Comparison of ENCODE assay signal across 20 mouse cellular contexts in the genomic region with DNA sequence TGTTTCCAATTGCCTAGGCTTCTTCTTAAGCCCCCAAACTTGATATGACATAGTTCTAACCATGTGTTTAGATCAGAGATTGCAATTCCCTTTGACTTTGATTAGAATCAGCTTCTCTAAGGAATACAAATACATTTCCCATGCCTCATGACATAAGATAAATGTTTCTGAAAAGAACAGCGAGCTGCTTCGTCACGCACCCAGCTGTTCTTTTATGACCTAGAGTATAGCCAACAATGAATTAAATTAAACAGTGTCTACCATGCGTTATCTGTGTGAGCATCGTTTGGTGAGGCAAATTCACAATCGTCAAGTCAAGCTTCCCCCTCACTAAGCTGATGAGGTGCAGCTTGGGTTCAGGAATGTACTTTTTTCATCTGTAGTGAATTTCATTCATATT.
A peak's percentile ranks its signal among the peaks of the same experiment; 100 is the strongest.
DNase-seq lines count a peak whose midpoint lies in the region; ATAC-seq and TF ChIP-seq lines count a peak whose summit lies in the region.
"Had no signal": no experiment of that assay in that cellular context is flagged by ENCODE, and none has a peak within 500 bp of the region (broad histone marks: within the 10 kb centered on the region; RNA-seq: fewer than 3 reads in every experiment).

No protein-coding gene starts in this region.

- 21% methylated on average over 6 of the region's 6 CpGs for WGBS in hindbrain, embryonic 13.5 days
- WGBS in hindbrain, embryonic 16.5 days = 32% methylated on average over 6 of the region's 6 CpGs
- WGBS in midbrain, embryonic 13.5 days = 27% methylated on average over 6 of the region's 6 CpGs
- 31% methylated on average over 6 of the region's 6 CpGs for WGBS in midbrain, embryonic 16.5 days
- WGBS in stomach, embryonic 16.5 days = 34% methylated on average over 6 of the region's 6 CpGs
- WGBS in stomach, postnatal 0 days = 26% methylated on average over 6 of the region's 6 CpGs

- DNase-seq in stomach, postnatal 0 days (ENCODE audit: low spot score) = no peak
- DNase-seq: adrenal gland, adult 8-10 months; adrenal gland, postnatal 36 days; cerebellum, adult 2 months; cerebellum, postnatal 10 days; embryo, embryonic 11 days; forebrain, postnatal 0 days; gastrocnemius, postnatal 14 days; heart, adult 2 months; heart, postnatal 14 days had no signal

- H3K36me3 ChIP-seq in hindbrain, embryonic 13.5 days = no peaks in the 10 kb centered on the region
- no peaks in the 10 kb centered on the region for H3K36me3 ChIP-seq in hindbrain, embryonic 16.5 days (ENCODE audit: control insufficient read depth, insufficient read depth, low read length)
- no peaks in the 10 kb centered on the region for H3K36me3 ChIP-seq in midbrain, embryonic 13.5 days
- no peaks in the 10 kb centered on the region for H3K36me3 ChIP-seq in midbrain, embryonic 16.5 days (ENCODE audit: control insufficient read depth, insufficient read depth, low read length)
- no peaks in the 10 kb centered on the region for H3K36me3 ChIP-seq in stomach, embryonic 16.5 days (ENCODE audit: control insufficient read depth, insufficient read depth, low read length)
- no peaks in the 10 kb centered on the region for H3K36me3 ChIP-seq in stomach, postnatal 0 days (ENCODE audit: control insufficient read depth, insufficient read depth, low read length)
- H3K36me3 ChIP-seq: embryonic facial prominence, embryonic 13.5 days; heart, embryonic 15.5 days had no signal

- H3K9ac ChIP-seq in hindbrain, embryonic 13.5 days = no peak overlapping the region
- H3K9ac ChIP-seq in hindbrain, embryonic 16.5 days (ENCODE audit: low read depth, low read length) = no peak overlapping the region
- no peak overlapping the region for H3K9ac ChIP-seq in midbrain, embryonic 13.5 days (replicated peaks)
- no peak overlapping the region for H3K9ac ChIP-seq in midbrain, embryonic 16.5 days (ENCODE audit: low read depth, low read length)
- no peak overlapping the region for H3K9ac ChIP-seq in stomach, embryonic 16.5 days (ENCODE audit: low read length)
- no peak overlapping the region for H3K9ac ChIP-seq in stomach, postnatal 0 days (ENCODE audit: low read length)
- H3K9ac ChIP-seq: embryonic facial prominence, embryonic 13.5 days; forebrain, embryonic 13.5 days; forebrain, postnatal 0 days; heart, embryonic 15.5 days had no signal

- no peak overlapping the region for H3K4me3 ChIP-seq in hindbrain, embryonic 13.5 days
- no peak overlapping the region for H3K4me3 ChIP-seq in hindbrain, embryonic 16.5 days (ENCODE audit: low read length)
- no peak overlapping the region for H3K4me3 ChIP-seq in midbrain, embryonic 13.5 days (replicated peaks)
- no peak overlapping the region for H3K4me3 ChIP-seq in midbrain, embryonic 16.5 days (ENCODE audit: low read depth, low read length)
- H3K4me3 ChIP-seq in stomach, embryonic 16.5 days (replicated peaks; ENCODE audit: low read length) = no peak overlapping the region
- no peak overlapping the region for H3K4me3 ChIP-seq in stomach, postnatal 0 days (ENCODE audit: low read depth, low read length)
- H3K4me3 ChIP-seq: embryonic facial prominence, embryonic 13.5 days; forebrain, embryonic 13.5 days; heart, adult 2 months; heart, embryonic 15.5 days had no signal

- no peak overlapping the region for H3K4me2 ChIP-seq in hindbrain, embryonic 13.5 days
- H3K4me2 ChIP-seq in hindbrain, embryonic 16.5 days (ENCODE audit: low read length) = no peak overlapping the region
- H3K4me2 ChIP-seq in midbrain, embryonic 13.5 days (replicated peaks) = no peak overlapping the region
- no peak overlapping the region for H3K4me2 ChIP-seq in midbrain, embryonic 16.5 days (ENCODE audit: low read length)
- H3K4me2 ChIP-seq in stomach, embryonic 16.5 days (ENCODE audit: low read depth, low read length) = no peak overlapping the region
- H3K4me2 ChIP-seq in stomach, postnatal 0 days (replicated peaks; ENCODE audit: low read depth) = no peak overlapping the region
- H3K4me2 ChIP-seq: embryonic facial prominence, embryonic 13.5 days; forebrain, embryonic 13.5 days; heart, embryonic 11.5 days; heart, embryonic 15.5 days had no signal

- H3K9me3 ChIP-seq in hindbrain, embryonic 13.5 days = no peaks in the 10 kb centered on the region
- H3K9me3 ChIP-seq in hindbrain, embryonic 16.5 days (ENCODE audit: control insufficient read depth, low read length) = no peaks in the 10 kb centered on the region
- no peaks in the 10 kb centered on the region for H3K9me3 ChIP-seq in midbrain, embryonic 13.5 days
- no peaks in the 10 kb centered on the region for H3K9me3 ChIP-seq in midbrain, embryonic 16.5 days (replicated peaks; ENCODE audit: control insufficient read depth, low read length, poor library complexity, severe bottlenecking)
- H3K9me3 ChIP-seq in stomach, embryonic 16.5 days (replicated peaks; ENCODE audit: control insufficient read depth, low read length) = no peaks in the 10 kb centered on the region
- no peaks in the 10 kb centered on the region for H3K9me3 ChIP-seq in stomach, postnatal 0 days (ENCODE audit: control insufficient read depth, low read length)
- H3K9me3 ChIP-seq: embryonic facial prominence, embryonic 13.5 days; forebrain, embryonic 13.5 days; heart, embryonic 15.5 days had no signal

- no peak for TF ChIP-seq EP300 in stomach, postnatal 0 days (optimal IDR thresholded peaks at IDR 0.05)

- 0 out of 2 replicates have a peak, but pooled peaks cover 2% of the 10 kb centered on the region for H3K4me1 ChIP-seq in hindbrain, embryonic 13.5 days (replicated peaks)
- no peaks in the 10 kb centered on the region for H3K4me1 ChIP-seq in hindbrain, embryonic 16.5 days (ENCODE audit: control insufficient read depth, insufficient read depth, low read depth, low read length)
- H3K4me1 ChIP-seq in midbrain, embryonic 13.5 days (replicated peaks) = 0 out of 2 replicates have a peak, but pooled peaks cover 5% of the 10 kb centered on the region
- 0 out of 2 replicates have a peak, but pooled peaks cover 2% of the 10 kb centered on the region for H3K4me1 ChIP-seq in midbrain, embryonic 16.5 days (ENCODE audit: control insufficient read depth, insufficient read depth, low read length)
- no peaks in the 10 kb centered on the region for H3K4me1 ChIP-seq in stomach, embryonic 16.5 days (ENCODE audit: control insufficient read depth, insufficient read depth, low read length)
- H3K4me1 ChIP-seq in stomach, postnatal 0 days (replicated peaks; ENCODE audit: control insufficient read depth, insufficient read depth) = no peaks in the 10 kb centered on the region
- H3K4me1 ChIP-seq: embryonic facial prominence, embryonic 13.5 days; forebrain, embryonic 13.5 days; heart, embryonic 15.5 days had no signal

- TF ChIP-seq CTCF in stomach, postnatal 0 days (IDR thresholded peaks at IDR 0.05; ENCODE audit: low read depth) = no peak

- H3K27me3 ChIP-seq in hindbrain, embryonic 13.5 days = no peaks in the 10 kb centered on the region
- no peaks in the 10 kb centered on the region for H3K27me3 ChIP-seq in hindbrain, embryonic 16.5 days (replicated peaks; ENCODE audit: control insufficient read depth, insufficient read depth, low read length)
- H3K27me3 ChIP-seq in midbrain, embryonic 13.5 days = no peaks in the 10 kb centered on the region
- no peaks in the 10 kb centered on the region for H3K27me3 ChIP-seq in midbrain, embryonic 16.5 days (ENCODE audit: control insufficient read depth, insufficient read depth, low read depth, low read length)
- no peaks in the 10 kb centered on the region for H3K27me3 ChIP-seq in stomach, embryonic 16.5 days (ENCODE audit: control insufficient read depth, insufficient read depth, low read length)
- H3K27me3 ChIP-seq in stomach, postnatal 0 days (ENCODE audit: control insufficient read depth, insufficient read depth, low read length) = no peaks in the 10 kb centered on the region
- H3K27me3 ChIP-seq: embryonic facial prominence, embryonic 13.5 days; forebrain, embryonic 13.5 days; heart, embryonic 15.5 days had no signal

- H3K27ac ChIP-seq in hindbrain, embryonic 13.5 days = no peak overlapping the region
- H3K27ac ChIP-seq in hindbrain, embryonic 16.5 days (ENCODE audit: low read depth, low read length) = no peak overlapping the region
- no peak overlapping the region for H3K27ac ChIP-seq in midbrain, embryonic 13.5 days
- H3K27ac ChIP-seq in midbrain, embryonic 16.5 days (ENCODE audit: low read length) = no peak overlapping the region
- H3K27ac ChIP-seq in stomach, embryonic 16.5 days (ENCODE audit: low read length) = no peak overlapping the region
- no peak overlapping the region for H3K27ac ChIP-seq in stomach, postnatal 0 days (replicated peaks)
- H3K27ac ChIP-seq: embryonic facial prominence, embryonic 13.5 days; forebrain, embryonic 13.5 days; heart, adult 2 months; heart, embryonic 15.5 days; hindbrain, postnatal 0 days had no signal

- 0 out of 2 replicates have a peak, but pooled peaks have one; percentile 32 for ATAC-seq in hindbrain, embryonic 13.5 days (ENCODE audit: low FRiP score)
- ATAC-seq in hindbrain, embryonic 16.5 days = no peak
- 0 out of 2 replicates have a peak, but pooled peaks have one; percentile 30 for ATAC-seq in midbrain, embryonic 13.5 days
- ATAC-seq in midbrain, embryonic 16.5 days = no peak
- ATAC-seq in stomach, embryonic 16.5 days (ENCODE audit: insufficient read depth, low FRiP score) = 0 out of 2 replicates have a peak, but pooled peaks have one; percentile 17
- no peak; the same call in 1 of the 2 replicates for ATAC-seq in stomach, postnatal 0 days (ENCODE audit: low FRiP score, low TSS enrichment)
- ATAC-seq: forebrain, embryonic 13.5 days; forebrain, postnatal 0 days; hindbrain, postnatal 0 days had no signal

Comparison
In these comparisons a context has a peak if more than half of its experiments do, and no peak if none do; other contexts are left out.
1. ATAC-seq: peak in hindbrain, embryonic 13.5 days (single experiment), midbrain, embryonic 13.5 days (single experiment) and stomach, embryonic 16.5 days (single experiment); none in hindbrain, embryonic 16.5 days (single experiment), midbrain, embryonic 16.5 days (single experiment) and stomach, postnatal 0 days (single experiment).